Mouse (Mus musculus) kidney, postnatal 14 days (tissue): ENCODE data around the gene Hist1h4b.
"Not testable (repeated sequence)": the region's sequence is repeated elsewhere in the genome, so short reads cannot be mapped to it uniquely, and the experiment has no call there.

Source experiments
- DNase-seq: peaks from one replicate; pipeline ENCODE4 v3.0.0; 2022; ENCODE audit warnings: mixed read lengths

Hist1h4b gene

GRCm38 (mm10) chr13:23759251-23759771, 2.5 kb downstream of the Hist1h4b start:
- no peak for DNase-seq

- no peak for DNase-seq
These were observed 3.1 kb downstream of the Hist1h4b start for GRCm38 (mm10) chr13:23759916-23760239.

- no peak for DNase-seq
These were observed 3.6 kb downstream of the Hist1h4b start for GRCm38 (mm10) chr13:23760240-23760971.

DNA sequence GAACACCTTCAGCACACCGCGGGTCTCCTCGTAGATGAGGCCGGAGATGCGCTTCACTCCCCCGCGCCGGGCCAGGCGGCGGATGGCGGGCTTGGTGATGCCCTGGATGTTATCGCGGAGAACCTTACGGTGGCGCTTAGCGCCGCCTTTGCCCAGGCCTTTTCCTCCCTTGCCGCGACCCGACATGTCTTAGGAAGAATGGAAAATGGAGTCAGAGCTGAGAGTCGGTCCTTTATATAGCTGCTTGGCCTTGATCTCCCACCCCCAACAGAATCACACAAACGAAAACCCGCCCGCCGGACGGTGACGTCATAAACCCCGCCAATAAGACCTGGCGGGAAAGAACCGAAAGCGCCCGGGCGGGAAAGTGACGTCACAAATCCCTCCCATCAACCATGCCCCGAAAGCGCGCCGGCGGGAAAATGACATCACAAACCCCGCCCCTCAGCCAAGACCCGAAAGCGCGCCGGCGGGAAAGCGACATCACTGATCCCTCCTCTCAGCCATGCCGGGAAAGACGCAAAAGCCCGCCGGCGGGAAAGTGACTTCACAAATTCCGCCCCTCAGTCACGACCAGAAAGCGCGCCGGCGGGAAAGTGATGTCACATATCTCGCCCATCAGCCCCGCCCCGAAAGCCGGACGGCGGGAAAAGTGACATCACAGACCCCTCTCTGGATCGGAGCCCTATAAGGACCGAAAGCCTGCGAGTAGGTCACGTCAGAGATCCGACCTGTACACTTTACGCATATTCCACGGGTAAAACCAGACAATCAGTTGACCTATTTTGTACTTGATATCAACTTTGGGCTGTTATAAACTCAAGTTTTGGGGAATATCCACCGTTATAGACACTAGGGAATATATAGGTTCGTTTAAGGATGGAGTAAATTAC, 4.4 kb downstream of the Hist1h4b start, which contains the start of gene Hist1h4a:
Gene Hist1h4a, minus strand, starts transcription at position 259 of the 893 bp plus-strand sequence.
- peak; percentile 99 for DNase-seq

DNA sequence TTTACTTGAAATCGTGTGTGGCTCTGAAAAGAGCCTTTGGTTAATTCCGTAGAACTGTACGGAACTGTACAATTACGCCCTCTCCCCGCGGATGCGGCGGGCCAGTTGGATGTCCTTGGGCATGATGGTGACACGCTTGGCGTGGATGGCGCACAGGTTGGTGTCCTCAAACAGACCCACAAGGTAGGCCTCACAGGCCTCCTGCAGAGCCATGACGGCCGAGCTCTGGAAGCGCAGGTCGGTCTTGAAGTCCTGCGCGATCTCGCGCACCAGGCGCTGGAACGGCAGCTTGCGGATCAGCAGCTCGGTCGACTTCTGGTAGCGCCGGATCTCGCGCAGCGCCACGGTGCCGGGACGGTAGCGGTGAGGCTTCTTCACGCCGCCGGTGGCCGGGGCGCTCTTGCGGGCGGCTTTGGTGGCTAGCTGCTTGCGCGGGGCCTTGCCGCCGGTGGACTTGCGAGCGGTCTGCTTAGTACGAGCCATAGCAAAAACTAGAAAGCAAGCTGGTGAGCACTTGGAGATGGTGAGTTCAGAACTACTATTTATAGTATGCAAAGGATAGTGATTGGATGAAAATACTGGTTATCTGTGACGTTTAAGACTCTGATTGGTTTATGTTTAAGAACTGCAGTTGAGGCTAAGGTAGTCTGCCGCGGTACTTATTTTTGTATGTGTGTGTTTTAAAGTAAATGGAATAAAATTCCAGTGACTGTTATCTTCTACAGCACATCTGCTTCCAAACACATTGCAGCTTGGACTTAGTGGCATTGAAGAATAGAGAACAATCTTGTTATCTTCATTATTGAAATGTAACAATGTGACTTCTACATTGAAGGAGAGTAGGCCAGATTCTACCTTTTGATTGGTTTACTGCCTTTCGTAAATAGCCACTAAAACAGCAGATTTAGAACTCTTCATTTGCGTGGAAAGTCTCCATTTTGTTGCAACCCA, 5.3 kb downstream of the Hist1h4b start, which contains the start of gene Hist1h3a:
Gene Hist1h3a, minus strand, starts transcription at position 516 of the 951 bp plus-strand sequence.
- DNase-seq = peak; percentile 79

DNA sequence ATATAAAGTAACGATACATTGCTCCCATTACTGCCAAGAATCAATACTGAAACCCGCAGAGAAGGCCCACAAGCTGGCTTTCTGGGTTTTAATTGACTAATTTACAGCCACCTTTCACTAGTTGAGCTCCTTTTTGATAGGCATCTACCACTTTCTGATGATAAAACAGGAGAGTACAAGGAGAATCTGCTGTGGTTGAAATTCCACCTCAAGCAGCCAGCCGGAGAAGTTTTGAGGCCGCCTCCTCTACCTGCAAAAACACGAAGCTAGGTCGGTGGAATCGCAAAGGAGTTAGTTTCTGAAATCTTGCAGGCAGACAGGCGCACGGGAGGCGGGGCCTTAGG, 6.4 kb downstream of the Hist1h4b start:
- no peak for DNase-seq

DNA sequence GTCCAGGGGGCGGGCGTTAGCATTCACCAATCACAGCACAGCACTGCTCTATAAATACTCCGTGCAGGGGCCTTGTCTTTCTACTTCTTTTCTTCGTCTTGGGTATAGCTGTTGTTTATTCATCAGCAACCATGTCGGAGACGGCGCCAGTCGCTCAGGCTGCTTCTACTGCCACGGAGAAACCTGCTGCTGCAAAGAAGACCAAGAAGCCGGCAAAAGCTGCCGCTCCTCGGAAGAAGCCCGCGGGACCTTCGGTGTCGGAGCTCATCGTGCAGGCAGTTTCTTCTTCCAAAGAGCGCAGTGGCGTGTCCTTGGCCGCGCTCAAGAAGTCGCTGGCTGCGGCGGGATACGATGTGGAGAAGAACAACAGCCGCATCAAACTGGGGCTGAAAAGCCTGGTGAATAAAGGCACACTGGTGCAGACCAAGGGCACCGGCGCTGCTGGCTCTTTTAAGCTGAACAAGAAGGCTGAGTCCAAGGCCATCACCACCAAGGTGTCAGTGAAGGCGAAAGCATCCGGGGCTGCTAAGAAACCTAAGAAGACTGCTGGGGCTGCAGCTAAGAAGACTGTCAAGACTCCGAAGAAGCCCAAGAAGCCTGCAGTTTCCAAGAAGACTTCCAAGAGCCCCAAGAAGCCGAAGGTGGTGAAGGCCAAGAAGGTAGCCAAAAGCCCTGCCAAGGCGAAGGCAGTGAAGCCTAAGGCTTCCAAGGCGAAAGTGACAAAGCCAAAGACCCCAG, 6.9 kb downstream of the Hist1h4b start, which contains the start of gene Hist1h1a:
Gene Hist1h1a, plus strand, starts transcription at position 81 of the 738 bp plus-strand sequence.
- peak; percentile 90 for DNase-seq

- no peak for DNase-seq
These were observed 7.7 kb downstream of the Hist1h4b start for GRCm38 (mm10) chr13:23764324-23765171.

GRCm38 (mm10) chr13:23765172-23765513, 8.3 kb downstream of the Hist1h4b start:
- DNase-seq = no peak

- no peak for DNase-seq
These were observed 10.0 kb downstream of the Hist1h4b start for GRCm38 (mm10) chr13:23766772-23767171.

DNA sequence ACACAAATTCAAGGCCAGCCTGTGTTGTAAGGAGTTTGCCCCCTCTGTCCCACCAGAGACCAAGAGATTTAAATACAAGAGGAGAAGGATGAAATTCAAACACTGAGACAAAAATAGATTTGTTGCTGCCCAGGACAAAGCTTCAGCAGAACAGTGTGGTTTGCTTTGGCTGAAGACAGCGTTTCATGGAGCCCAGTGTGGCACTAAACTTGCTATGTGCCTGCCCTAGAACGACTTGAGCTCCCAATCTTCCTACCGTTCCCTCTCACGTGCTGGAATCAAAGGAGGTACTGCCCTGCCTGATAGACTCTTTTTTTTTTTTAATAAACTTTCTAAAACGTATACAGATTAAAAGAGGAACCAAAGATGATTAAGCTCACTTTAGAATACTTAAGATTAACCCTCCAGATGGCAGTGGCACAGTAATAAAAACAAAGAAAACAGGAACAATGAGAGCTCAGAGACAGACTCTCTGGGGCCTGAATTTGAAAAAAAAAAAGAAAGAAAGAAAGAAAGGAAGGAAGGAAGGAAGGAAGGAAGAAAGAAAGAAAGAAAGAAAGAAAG, 12.1 kb downstream of the Hist1h4b start:
- DNase-seq = no peak

DNA sequence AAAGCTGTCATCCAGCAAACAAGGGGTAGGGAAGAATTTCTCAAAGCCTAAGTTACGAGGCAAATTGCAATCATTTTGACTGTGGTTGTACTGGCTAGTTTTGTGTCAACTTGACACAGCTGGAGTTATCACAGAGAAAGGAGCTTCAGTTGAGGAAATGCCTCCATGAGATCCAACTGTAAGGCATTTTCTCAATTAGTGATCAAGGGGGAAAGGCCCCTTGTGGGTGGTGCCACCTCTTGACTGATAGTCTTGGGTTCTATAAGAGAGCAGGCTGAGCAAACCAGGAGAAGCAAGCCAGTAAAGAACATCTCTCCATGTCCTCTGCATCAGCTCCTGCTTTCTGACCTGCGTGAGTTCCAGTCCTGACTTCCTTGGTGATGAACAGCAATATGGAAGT, 12.8 kb downstream of the Hist1h4b start, which contains the start of gene Trim38:
Gene Trim38, plus strand, starts transcription at position 301 of the 400 bp plus-strand sequence.
- not testable (repeated sequence) for DNase-seq

GRCm38 (mm10) chr13:23772561-23773313, 15.9 kb downstream of the Hist1h4b start:
- peak; percentile 29 for DNase-seq

GRCm38 (mm10) chr13:23778339-23778738, 21.5 kb downstream of the Hist1h4b start:
- DNase-seq = no peak

DNA sequence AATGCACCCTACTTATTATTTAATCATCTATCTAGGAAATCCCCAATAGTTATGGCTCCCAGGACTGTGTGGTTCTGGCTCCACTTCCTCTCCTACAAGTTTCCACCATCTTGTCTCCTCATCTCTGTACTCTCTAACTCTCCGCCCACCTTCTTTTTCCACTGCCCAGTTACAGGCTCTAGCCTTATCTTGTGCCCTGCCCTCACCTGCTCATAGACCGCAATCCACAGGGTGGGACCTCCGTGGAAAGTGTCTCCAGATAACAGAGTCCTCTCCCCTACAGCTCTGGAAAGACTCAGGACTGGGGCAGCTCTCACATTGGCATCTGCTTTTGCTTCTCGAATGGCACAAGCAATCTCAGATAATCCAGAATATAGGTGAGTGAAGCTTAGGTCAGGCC, 22.2 kb downstream of the Hist1h4b start:
- no peak for DNase-seq

DNA sequence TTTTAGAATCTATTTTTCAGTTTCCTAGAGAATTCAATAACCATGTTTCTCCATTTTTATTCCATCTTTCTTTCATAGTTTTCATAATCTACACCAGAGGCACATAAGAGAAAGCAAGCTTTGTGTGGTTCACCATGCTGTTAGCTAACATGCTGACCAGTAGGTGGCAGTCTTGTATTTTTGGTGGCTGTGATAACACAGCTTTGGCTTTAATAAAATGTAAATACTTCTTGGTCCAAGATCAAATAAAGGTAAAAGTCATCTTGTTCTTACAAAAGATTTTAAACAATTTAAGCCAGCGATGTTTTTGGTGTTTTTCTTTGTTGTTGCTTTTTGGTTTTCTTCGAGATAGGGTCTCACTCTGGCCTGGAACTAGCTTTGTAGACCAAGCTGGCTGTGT, 35.7 kb downstream of the Hist1h4b start:
- DNase-seq = peak; percentile 51

DNA sequence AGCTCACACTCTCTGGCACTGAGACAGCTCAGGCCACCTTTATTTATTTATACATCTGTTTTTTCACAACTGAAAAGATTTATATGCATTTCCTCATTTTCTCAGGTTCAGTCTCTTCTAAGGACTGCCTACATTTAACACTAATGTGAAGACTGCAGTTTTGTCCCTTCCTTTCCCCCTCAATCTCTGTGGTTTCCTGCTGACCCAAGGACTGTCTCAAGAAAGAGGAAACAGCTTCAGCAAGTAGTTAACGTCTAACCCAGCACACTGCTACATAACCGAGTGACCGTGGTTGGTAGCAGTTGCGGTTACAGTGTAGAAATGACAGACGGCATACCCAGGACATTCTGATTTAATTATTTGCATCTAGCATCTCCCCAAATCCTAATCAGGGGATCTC, 42.6 kb downstream of the Hist1h4b start:
- no peak for DNase-seq

DNA sequence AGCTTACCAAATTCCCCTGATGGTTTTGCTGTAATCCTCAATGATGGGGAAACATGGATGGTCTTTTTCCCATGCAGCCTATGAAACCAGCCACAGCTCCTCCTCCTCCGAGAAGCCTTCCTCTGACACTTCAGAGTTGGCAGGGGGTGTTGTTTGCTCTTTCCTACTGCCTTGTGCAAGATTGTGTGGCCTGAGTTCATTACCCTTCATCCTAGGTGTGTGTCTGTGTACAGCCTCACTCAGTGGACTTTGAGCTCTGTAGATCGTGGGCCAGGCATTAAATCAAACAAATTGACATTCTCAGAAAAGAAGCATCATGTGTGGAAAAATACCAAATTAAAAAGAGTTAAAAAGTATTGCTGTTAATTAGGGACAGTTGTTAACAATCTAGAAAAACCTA, 47.7 kb downstream of the Hist1h4b start:
- DNase-seq = no peak

DNA sequence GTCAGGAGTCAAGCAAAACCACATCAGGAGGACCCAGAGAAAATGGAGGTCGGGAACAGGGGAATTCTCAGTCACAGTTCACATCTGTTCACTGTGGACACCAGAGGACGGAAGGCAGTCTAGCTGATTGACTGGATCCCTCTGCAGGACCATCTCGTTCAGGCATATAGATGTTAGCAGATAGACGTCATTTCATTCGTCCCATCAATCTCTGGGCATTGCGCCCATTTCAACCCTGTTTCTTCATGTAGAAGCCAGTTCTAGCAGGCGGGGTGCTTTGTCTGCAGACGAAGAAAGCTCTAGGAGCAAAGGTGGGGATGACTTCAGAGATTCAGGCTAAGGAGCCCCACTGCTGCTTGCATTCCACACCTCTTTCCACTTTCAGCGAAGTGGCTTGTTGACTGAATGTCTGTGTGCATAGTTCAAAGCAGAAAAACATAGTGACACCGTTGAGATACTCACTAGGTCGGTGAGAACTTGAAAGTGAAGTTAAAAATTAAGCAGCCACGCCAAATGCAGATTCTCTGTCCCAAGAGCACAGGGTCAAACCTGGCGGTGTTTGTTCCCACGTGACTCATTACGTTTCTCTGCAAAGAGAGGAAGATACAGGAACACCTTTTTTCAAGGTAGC, 49.7 kb downstream of the Hist1h4b start, which contains the start of gene Slc17a2:
Gene Slc17a2, plus strand, starts transcription at position 572 of the 631 bp plus-strand sequence.
- peak; percentile 32 for DNase-seq
